Mouse (Mus musculus) limb, embryonic 14.5 days (tissue): ENCODE data around the gene Slc4a8. TPM values are rescaled to one million over a fixed set of nuclear protein-coding genes. Genes with fewer than 3 reads are reported as not detected.

Experiments used
- ATAC-seq: fragments of 200-750 bp; cut with Nextera tagmentation; 2 replicates; pipeline ENCODE4 v1.8.0; 2017; ENCODE audit warnings: low read depth, moderate number of reproducible peaks, moderate TSS enrichment; ENCODE audit not compliant: low FRiP score
- DNase-seq: peaks from one replicate; pipeline ENCODE4 v3.0.0-alpha.2; 2015; ENCODE audit warnings: low spot score
- H3K27ac ChIP-seq: fragments of 300-500 bp; sonication (generic); replicated peaks from 2 replicates; pipeline ENCODE4 v1.5.1; 2014; ENCODE audit warnings: low read depth, mild to moderate bottlenecking, low read length, moderate library complexity, mixed read lengths
- H3K27me3 ChIP-seq: fragments of 300-500 bp; sonication (generic); 2 replicates; pipeline ENCODE4 v1.6.1; 2014; ENCODE audit warnings: low read length, mixed read lengths; ENCODE audit not compliant: control insufficient read depth, insufficient read depth
- H3K36me3 ChIP-seq: fragments of 300-500 bp; sonication (generic); 2 replicates; pipeline ENCODE4 v1.6.1; 2014; ENCODE audit warnings: mild to moderate bottlenecking, low read length, moderate library complexity, mixed read lengths; ENCODE audit not compliant: control insufficient read depth, insufficient read depth
- H3K4me1 ChIP-seq: fragments of 300-500 bp; sonication (generic); 2 replicates; pipeline ENCODE4 v1.6.1; 2014; ENCODE audit warnings: antibody characterized with exemption, low read length, mixed read lengths; ENCODE audit not compliant: control insufficient read depth, insufficient read depth
- H3K4me2 ChIP-seq: fragments of 300-500 bp; sonication (generic); replicated peaks from 2 replicates; pipeline ENCODE4 v1.6.1; 2014; ENCODE audit warnings: low read depth, mild to moderate bottlenecking, low read length, moderate library complexity; ENCODE audit not compliant: severe bottlenecking
- H3K4me3 ChIP-seq: fragments of 300-500 bp; sonication (generic); replicated peaks from 2 replicates; pipeline ENCODE4 v1.5.1; 2014; ENCODE audit warnings: low read length
- H3K9ac ChIP-seq: fragments of 300-500 bp; sonication (generic); 2 replicates; pipeline ENCODE4 v1.6.1; 2014; ENCODE audit warnings: mild to moderate bottlenecking, low read depth, low read length, moderate library complexity; ENCODE audit not compliant: severe bottlenecking
- H3K9me3 ChIP-seq: fragments of 300-500 bp; sonication (generic); 2 replicates; pipeline ENCODE4 v1.6.1; 2016; ENCODE audit warnings: low read length; ENCODE audit not compliant: control insufficient read depth
- POLR2A ChIP-seq: fragments of 200-500 bp; IDR thresholded peaks from 2 replicates; pipeline ENCODE4 v1.8.0; 2012; ENCODE audit warnings: inconsistent platforms, mild to moderate bottlenecking, moderate library complexity, borderline replicate concordance; ENCODE audit not compliant: insufficient read depth, insufficient read length; ENCODE audit errors: extremely low read depth
- WGBS: fragments of 180-500 bp; shearing (Covaris S2); extraction: QIAGEN DNeasy Blood & Tissue Kit; methylation state at CpG from one replicate; pipeline ENCODE4 v1.1.7; 2014; 5-methylcytosine and 5-hydroxymethylcytosine counted together
- polyA plus RNA-seq, 2 experiments: library from polyadenylated mRNA; depleted of rRNA in 1 of 2; stranded (reverse) in 1 of 2; unstranded in 1 of 2; fragments of >200 nt; fragmentation: Nextera tagmentation in 1 of 2; extraction: Ambion mirVana in 1 of 2; gene quantifications; 2 replicates each; pipeline versions ENCODE4 v1.2.1 to v1.2.3; 2012 to 2014

The Slc4a8 gene
- polyA plus RNA-seq, 2 experiments, result 2.9 to 3.8 TPM

DNA sequence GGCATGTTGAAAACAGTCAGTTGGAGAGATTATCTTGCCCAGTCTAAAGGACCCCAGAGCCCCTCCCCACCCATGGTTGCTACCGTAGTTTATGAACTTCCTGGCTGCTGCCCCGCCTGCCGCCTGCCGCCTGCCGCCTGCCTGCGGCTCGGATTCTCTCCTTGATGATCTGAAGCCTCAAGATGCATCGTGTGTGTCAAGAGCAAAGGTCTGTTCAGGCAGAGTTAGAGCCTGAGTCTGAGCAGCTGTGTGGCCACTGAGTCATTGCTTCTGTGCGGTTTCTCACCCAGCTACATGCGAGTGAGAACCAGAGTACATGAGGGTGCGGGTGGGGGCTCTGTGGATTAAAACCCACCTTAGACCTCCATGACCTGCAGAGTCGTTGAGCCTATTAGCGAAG is 39.4 kb downstream of the Slc4a8 start:
- Histone ChIP-seq H3K4me2 (no peak overlapping the region), H3K36me3 (no peaks in the 10 kb centered on the region), H3K4me1 (no peaks in the 10 kb centered on the region; the same call in none of the 2 replicates), H3K27me3 (no peaks in the 10 kb centered on the region), H3K4me3 (no peak overlapping the region), H3K9me3 (no peaks in the 10 kb centered on the region), H3K9ac (no peak overlapping the region), H3K27ac (no peak overlapping the region)
- no peak for TF ChIP-seq POLR2A
- 42% methylated on average over 13 of the region's 13 CpGs for WGBS
- ATAC-seq, result no peak
- no peak for DNase-seq

DNA sequence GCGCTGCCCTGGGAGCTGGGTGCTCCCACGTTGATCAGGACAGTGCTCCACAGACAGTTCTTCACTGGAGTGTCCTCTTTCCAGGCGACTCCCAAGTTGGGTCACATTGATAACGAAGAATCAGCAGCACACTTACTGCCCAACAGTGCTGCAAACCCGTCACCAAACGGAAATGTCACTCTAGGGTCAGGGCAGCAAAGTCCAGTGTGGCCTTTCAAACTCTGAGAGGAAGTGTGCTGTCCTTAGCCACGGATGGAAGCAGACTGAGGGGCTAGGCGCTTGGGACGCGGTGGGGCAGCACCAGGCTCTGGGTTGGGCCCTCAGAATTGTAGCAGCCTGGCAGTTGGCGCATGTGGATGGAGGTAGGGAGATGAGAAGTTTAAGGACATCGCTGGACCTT is 46.5 kb downstream of the Slc4a8 start:
- no peak for DNase-seq

DNA sequence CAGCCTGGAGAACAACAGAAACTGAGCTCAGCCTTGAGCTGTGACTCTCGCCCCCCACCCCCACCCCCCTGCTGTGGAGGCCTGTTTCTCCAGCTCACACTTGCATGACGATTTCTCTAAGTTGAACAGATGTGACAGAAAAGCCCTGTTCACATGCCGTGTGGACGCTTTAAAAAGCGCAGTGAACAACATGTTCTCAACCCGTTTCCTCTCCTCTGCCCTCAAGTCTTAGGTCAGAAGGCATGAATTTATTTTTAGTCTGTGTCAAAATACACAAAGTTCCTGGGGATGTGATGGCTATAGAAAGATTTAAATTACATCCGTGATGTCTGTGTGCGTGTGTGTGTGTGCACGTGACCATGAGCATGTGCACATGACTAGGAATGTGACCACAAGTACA is 46.9 kb downstream of the Slc4a8 start:
- no peak overlapping the region for H3K27ac ChIP-seq
- no peak overlapping the region for H3K9ac ChIP-seq
- H3K4me3 ChIP-seq, result no peak overlapping the region
- no peaks in the 10 kb centered on the region; the same call in none of the 2 replicates for H3K4me1 ChIP-seq
- no peaks in the 10 kb centered on the region for H3K27me3 ChIP-seq
- 68% methylated on average over 9 of the region's 9 CpGs for WGBS
- no peak for TF ChIP-seq POLR2A
- H3K4me2 ChIP-seq, result no peak overlapping the region
- no peaks in the 10 kb centered on the region for H3K9me3 ChIP-seq
- DNase-seq, result no peak
- no peaks in the 10 kb centered on the region for H3K36me3 ChIP-seq
- no peak for ATAC-seq

More for the DNA sequence above, 46.5 kb downstream of the Slc4a8 start:
- no peaks in the 10 kb centered on the region for H3K36me3 ChIP-seq
- H3K4me2 ChIP-seq, result no peak overlapping the region
- no peaks in the 10 kb centered on the region for H3K27me3 ChIP-seq
- ATAC-seq, result no peak
- H3K9me3 ChIP-seq, result no peaks in the 10 kb centered on the region
- 84% methylated on average over 12 of the region's 12 CpGs for WGBS
- H3K9ac ChIP-seq, result no peak overlapping the region
- no peaks in the 10 kb centered on the region; the same call in none of the 2 replicates for H3K4me1 ChIP-seq
- no peak overlapping the region for H3K4me3 ChIP-seq
- no peak overlapping the region for H3K27ac ChIP-seq
- no peak for TF ChIP-seq POLR2A

DNA sequence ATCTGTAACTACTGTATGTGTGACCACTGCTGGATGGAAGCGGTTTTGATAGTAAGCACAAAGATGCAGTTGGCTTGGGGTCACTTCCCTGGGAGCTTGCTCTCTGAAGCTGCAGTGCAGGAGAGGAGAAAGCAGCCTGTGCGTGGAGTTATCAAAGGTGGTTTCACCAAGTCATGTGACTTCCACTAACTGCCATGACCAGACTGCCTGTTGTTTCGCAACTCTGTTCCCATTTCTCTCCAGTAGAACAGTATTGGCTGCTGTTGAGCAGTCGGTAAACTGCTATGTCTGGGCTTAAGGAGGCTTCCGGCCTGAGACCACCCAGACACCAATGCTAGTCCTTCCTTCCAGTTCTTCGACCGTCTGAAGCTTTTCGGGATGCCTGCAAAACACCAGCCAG is 48.7 kb downstream of the Slc4a8 start:
- no peak for ATAC-seq
- H3K4me1 ChIP-seq, result no peaks in the 10 kb centered on the region; the same call in none of the 2 replicates
- no peak overlapping the region for H3K27ac ChIP-seq
- H3K36me3 ChIP-seq, result no peaks in the 10 kb centered on the region
- 88% methylated on average over 8 of the region's 8 CpGs for WGBS
- DNase-seq, result no peak
- no peak overlapping the region for H3K4me2 ChIP-seq
- TF ChIP-seq POLR2A, result no peak
- H3K9me3 ChIP-seq, result no peaks in the 10 kb centered on the region
- no peaks in the 10 kb centered on the region for H3K27me3 ChIP-seq
- no peak overlapping the region for H3K4me3 ChIP-seq
- H3K9ac ChIP-seq, result no peak overlapping the region

DNA sequence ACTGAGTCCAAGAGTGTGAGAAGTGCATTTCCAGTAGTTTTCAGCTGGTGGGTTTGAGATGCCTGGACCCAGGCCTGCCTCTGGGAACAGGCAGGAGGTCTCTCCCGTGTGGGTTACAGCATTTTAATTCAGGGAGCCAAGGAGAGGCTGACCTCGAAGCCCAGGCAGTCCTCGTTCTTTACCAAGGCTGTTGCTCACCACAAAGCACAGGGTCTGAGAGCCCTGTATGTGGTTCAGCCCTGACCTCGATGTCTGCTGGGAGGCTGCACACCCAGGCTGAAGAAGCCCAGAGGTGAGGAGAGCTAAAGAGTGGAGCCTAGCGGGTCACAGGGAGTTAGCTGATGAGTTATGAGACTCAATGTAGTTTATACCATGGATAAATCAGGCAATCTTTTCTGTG is 52.0 kb downstream of the Slc4a8 start:
- Histone ChIP-seq H3K9me3 (peaks cover 1% of the 10 kb centered on the region; the same call in 1 of the 2 replicates), H3K27me3 (no peaks in the 10 kb centered on the region), H3K4me1 (no peaks in the 10 kb centered on the region; the same call in 1 of the 2 replicates), H3K36me3 (no peaks in the 10 kb centered on the region), H3K4me3 (no peak overlapping the region), H3K4me2 (no peak overlapping the region), H3K27ac (no peak overlapping the region), H3K9ac (no peak overlapping the region)
- 58% methylated on average over 5 of the region's 5 CpGs for WGBS
- no peak for TF ChIP-seq POLR2A
- DNase-seq (no peak), ATAC-seq (no peak)

DNA sequence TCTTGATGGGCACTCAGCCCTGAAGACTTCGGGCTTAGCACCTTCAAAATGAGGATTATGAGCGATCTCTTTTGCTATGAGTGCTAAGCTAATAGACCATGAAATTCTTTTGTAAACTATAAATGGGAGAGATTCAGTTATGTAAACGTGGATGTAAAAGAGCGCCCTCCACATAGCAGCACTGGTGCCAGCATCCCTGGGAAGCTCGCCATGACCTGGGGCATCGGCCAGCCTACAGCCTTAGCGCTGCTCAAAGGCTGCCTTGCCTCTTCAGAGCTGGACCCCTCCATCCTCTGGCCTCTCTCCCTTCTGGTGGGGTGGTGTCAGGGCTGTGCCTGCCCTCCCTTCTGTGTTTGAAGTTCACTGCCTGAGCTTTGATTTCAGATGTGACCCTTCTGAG is 52.5 kb downstream of the Slc4a8 start:
- 80% methylated on average over 7 of the region's 7 CpGs for WGBS
- Histone ChIP-seq H3K9me3 (peaks cover 6% of the 10 kb centered on the region), H3K27me3 (no peaks in the 10 kb centered on the region), H3K36me3 (no peaks in the 10 kb centered on the region), H3K27ac (no peak overlapping the region), H3K9ac (no peak overlapping the region), H3K4me3 (no peak overlapping the region), H3K4me2 (no peak overlapping the region), H3K4me1 (no peaks in the 10 kb centered on the region; the same call in 1 of the 2 replicates)
- no peak for TF ChIP-seq POLR2A
- DNase-seq (no peak), ATAC-seq (no peak)
